Mouse (Mus musculus) spleen, adult 2 months (tissue): Measurements from ENCODE around the gene Fcnb.

Experiments used
- CTCF ChIP-seq: fragments of 200-500 bp; IDR thresholded peaks from 2 replicates; pipeline ENCODE4 v1.5.1; 2011; ENCODE audit warnings: mild to moderate bottlenecking, inconsistent platforms; ENCODE audit not compliant: insufficient read depth, insufficient read length, insufficient replicate concordance; ENCODE audit errors: extremely low read depth
- POLR2A ChIP-seq: fragments of 200-500 bp; IDR thresholded peaks from 2 replicates; pipeline ENCODE4 v1.6.1; 2011; ENCODE audit warnings: low read depth, low read length, inconsistent platforms

DNA sequence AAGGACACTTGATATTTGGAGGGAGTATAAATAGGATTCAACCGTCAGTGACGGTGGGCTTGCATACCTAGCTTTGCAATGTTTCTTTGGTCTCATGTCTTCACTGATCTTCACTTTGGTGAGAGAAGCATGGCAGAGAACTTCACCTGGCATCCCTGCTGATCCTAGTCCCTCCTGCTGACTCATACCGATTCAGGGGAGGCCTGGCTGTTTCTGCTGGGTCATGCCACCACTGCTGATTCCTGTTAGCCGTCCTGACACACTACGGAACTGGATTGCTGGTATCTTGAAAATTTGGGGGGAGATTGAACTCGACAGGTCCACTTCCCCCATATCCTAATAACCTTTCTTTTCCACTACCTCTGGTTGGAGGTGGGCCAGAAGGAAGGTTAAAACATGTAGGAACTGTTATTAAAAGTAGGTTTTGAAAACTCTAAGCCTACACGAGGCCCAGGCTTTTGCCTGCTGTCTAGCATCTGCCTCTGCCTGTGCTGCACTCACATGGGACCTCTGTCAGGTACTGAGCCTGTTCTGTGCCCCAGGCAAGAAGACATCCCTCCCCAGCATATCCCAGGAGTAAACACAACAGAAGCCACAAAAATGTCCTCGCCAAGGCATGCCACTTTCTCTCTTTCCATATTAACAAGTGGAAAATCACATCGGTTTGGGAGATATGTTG lies 39.6 kb downstream of the Fcnb start:
- TF ChIP-seq POLR2A (no peak), CTCF (no peak)
